Mouse (Mus musculus): Measurements from ENCODE around the gene Tacc3. TPM values are rescaled to one million over a fixed set of nuclear protein-coding genes. Genes with fewer than 3 reads are reported as not detected.
A peak's percentile ranks its signal among the peaks of the same experiment; 100 is the strongest.

Gene Tacc3
- polyA plus RNA-seq, 1 experiment: 33.1 TPM

DNA sequence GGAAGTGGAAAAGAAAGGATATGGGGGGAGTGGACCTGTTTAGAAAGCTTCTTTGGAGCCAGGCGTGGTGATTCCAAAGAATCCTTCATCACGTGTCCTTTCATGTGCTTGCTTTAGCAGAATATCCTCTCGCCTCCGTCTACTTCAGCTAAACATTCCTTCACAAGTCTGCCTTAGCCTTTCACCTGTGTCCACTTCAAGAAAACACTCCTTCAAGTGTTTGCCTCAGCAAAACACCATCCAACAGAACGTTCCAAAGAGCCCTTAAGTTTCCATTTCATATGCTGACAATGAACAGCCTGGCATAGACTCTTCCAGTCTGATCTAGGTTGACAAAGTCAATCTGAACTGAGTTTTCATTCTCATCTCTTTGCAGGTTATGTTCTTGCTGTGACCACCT, 20.3 kb downstream of the Tacc3 start:
- H3K9me3 ChIP-seq: 0 out of 2 replicates have a peak, but pooled peaks cover 5% of the 10 kb centered on the region
- H3K4me1 ChIP-seq: peaks cover 82% of the 10 kb centered on the region
- no peak for TF ChIP-seq GATA1 (IDR thresholded peaks at IDR 0.05; ENCODE audit: borderline replicate concordance, low read length)
- TF ChIP-seq FLI1 (IDR thresholded peaks at IDR 0.05; ENCODE audit: low read length): no peak
- no peak overlapping the region for H3K4me3 ChIP-seq (replicated peaks)
- H3K27me3 ChIP-seq (replicated peaks): no peaks in the 10 kb centered on the region
- peaks cover 14% of the 10 kb centered on the region for H3K36me3 ChIP-seq (replicated peaks; ENCODE audit: low read length)

GRCm38 (mm10) chr5:33681044-33681443, 23.1 kb downstream of the Tacc3 start:
- Histone ChIP-seq H3K4me3 (replicated peaks) (peak overlapping the region; percentile 79), H3K36me3 (replicated peaks; ENCODE audit: low read length) (no peaks in the 10 kb centered on the region), H3K4me1 (peaks cover 83% of the 10 kb centered on the region), H3K27me3 (replicated peaks) (peaks cover 22% of the 10 kb centered on the region), H3K9me3 (0 out of 2 replicates have a peak, but pooled peaks cover 5% of the 10 kb centered on the region)
- TF ChIP-seq FLI1 (IDR thresholded peaks at IDR 0.05; ENCODE audit: low read length) (no peak), GATA1 (IDR thresholded peaks at IDR 0.05; ENCODE audit: borderline replicate concordance, low read length) (no peak)

DNA sequence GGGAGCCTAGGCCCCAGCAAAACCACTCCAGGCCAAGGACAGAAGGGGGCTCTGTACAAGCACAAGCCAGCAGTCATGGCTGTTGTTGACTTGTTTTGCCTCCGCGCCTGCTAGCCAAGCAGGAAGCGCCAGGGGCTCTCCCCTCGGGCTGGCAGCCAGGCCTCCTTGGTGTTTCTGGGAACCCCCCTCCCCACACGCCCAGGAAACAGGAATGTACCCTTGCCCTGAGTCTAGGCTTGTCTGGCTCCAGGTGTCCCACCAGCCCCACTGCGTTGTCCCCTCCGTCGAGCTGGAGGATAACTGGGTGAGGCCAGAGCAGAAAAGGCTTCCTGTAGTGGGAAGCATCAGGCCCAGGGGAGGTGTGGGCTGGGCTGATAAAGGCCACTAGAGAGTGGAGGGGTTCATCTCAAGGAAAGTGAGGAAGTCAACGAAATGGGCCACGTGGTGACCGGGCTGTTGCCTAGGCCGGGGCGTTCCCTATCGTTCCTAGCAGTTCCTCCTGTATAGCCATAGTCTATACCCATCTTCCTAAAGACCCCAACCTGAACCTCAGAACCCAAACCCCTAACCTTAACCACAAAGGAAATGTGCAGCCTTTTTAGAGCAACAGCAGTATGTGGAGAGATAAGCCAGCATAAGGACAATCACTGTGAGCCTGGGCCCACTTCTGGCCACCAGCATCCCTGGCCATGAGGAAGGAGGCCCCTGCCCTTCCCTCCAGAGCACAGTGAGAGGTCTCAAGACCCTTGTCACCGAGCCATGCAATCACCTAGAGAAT, 23.9 kb downstream of the Tacc3 start:
- peaks cover 85% of the 10 kb centered on the region for H3K4me1 ChIP-seq
- 0 out of 3 replicates have a peak, but pooled peaks have one; percentile 50 for TF ChIP-seq GATA1 (IDR thresholded peaks at IDR 0.05; ENCODE audit: borderline replicate concordance, low read length)
- no peak; the same call in 1 of the 2 replicates for TF ChIP-seq FLI1 (IDR thresholded peaks at IDR 0.05; ENCODE audit: low read length)
- H3K4me3 ChIP-seq (replicated peaks): peak overlapping the region; percentile 79
- no peaks in the 10 kb centered on the region for H3K36me3 ChIP-seq (replicated peaks; ENCODE audit: low read length)
- H3K9me3 ChIP-seq: 0 out of 2 replicates have a peak, but pooled peaks cover 5% of the 10 kb centered on the region
- peaks cover 30% of the 10 kb centered on the region for H3K27me3 ChIP-seq (replicated peaks)

GRCm38 (mm10) chr5:33682963-33683362, 25.0 kb downstream of the Tacc3 start:
- H3K9me3 ChIP-seq: 0 out of 2 replicates have a peak, but pooled peaks cover 5% of the 10 kb centered on the region
- H3K27me3 ChIP-seq (replicated peaks): peaks cover 42% of the 10 kb centered on the region
- H3K4me1 ChIP-seq: peaks cover 95% of the 10 kb centered on the region
- H3K36me3 ChIP-seq (replicated peaks; ENCODE audit: low read length): no peaks in the 10 kb centered on the region
- H3K4me3 ChIP-seq (replicated peaks): no peak overlapping the region
- TF ChIP-seq FLI1 (IDR thresholded peaks at IDR 0.05; ENCODE audit: low read length): no peak
- TF ChIP-seq GATA1 (IDR thresholded peaks at IDR 0.05; ENCODE audit: borderline replicate concordance, low read length): no peak

DNA sequence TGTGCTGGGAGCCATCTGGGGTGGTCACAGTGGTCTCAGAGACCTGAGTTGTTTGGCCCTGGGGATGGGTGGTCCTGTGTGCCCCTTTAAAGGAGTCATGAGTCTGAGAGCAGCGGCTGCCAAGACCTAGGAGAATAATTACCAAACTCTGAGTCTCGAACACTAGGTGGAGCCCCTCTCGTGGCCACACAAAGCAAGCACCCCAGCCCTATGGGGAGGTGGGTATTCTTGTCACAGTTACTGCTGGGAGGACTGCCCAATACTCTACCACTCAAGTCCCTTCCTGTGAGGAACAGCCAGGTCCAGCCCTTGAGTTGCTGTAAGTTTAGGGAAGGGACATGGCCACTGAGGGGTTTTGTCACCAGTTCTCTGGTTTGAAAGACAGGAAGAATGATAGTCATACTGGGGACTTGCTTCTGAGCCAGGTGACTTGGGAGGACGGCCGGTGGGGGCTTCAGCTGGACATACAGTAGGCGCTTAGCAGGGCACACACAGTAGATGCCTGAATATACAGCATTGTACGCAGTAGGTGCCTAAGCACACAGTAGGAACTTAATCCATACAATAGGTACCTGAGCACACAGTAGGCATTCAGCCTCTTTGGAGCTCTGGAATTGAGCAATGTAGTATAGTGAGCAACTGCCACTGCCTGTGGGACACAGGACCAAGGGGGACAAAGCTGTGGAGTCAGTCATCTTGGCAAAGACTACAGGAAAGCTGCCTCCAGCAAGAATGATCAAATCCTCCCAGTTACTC, 26.1 kb downstream of the Tacc3 start:
- Histone ChIP-seq H3K4me1 (peaks cover 96% of the 10 kb centered on the region), H3K9me3 (0 out of 2 replicates have a peak, but pooled peaks cover 5% of the 10 kb centered on the region), H3K4me3 (replicated peaks) (no peak overlapping the region), H3K36me3 (replicated peaks; ENCODE audit: low read length) (no peaks in the 10 kb centered on the region), H3K27me3 (replicated peaks) (peaks cover 53% of the 10 kb centered on the region)
- TF ChIP-seq GATA1 (IDR thresholded peaks at IDR 0.05; ENCODE audit: borderline replicate concordance, low read length) (no peak), FLI1 (IDR thresholded peaks at IDR 0.05; ENCODE audit: low read length) (no peak)

GRCm38 (mm10) chr5:33684932-33685331, 27.0 kb downstream of the Tacc3 start:
- H3K9me3 ChIP-seq: 0 out of 2 replicates have a peak, but pooled peaks cover 5% of the 10 kb centered on the region
- TF ChIP-seq FLI1 (IDR thresholded peaks at IDR 0.05; ENCODE audit: low read length) (no peak), GATA1 (IDR thresholded peaks at IDR 0.05; ENCODE audit: borderline replicate concordance, low read length) (no peak)
- H3K36me3 ChIP-seq (replicated peaks; ENCODE audit: low read length): no peaks in the 10 kb centered on the region
- peaks cover 61% of the 10 kb centered on the region for H3K27me3 ChIP-seq (replicated peaks)
- H3K4me3 ChIP-seq (replicated peaks): no peak overlapping the region
- peaks cover 91% of the 10 kb centered on the region for H3K4me1 ChIP-seq

DNA sequence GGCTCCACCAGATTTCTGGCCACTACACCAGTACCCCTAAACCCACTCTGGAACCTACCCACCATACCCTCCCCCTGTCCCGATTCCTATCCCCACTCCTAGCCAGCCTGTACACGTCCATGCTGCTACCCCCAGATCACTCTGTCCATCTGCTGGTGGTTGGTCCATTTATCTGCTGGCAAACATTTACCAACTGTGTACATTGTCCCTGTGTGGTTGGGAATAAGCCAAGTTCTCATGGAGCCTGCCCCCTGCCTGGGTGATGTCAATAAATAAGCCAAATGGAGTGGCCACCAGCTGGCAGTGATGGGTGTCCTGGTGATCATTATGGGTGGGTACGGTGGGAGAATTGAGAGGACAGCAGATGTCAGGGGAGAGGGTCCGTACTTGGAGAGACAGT, 29.2 kb downstream of the Tacc3 start:
- Histone ChIP-seq H3K27me3 (replicated peaks) (peaks cover 80% of the 10 kb centered on the region), H3K9me3 (0 out of 2 replicates have a peak, but pooled peaks cover 5% of the 10 kb centered on the region), H3K36me3 (replicated peaks; ENCODE audit: low read length) (no peaks in the 10 kb centered on the region), H3K4me3 (replicated peaks) (no peak overlapping the region), H3K4me1 (peaks cover 76% of the 10 kb centered on the region)
- no peak for TF ChIP-seq FLI1 (IDR thresholded peaks at IDR 0.05; ENCODE audit: low read length)
- TF ChIP-seq GATA1 (IDR thresholded peaks at IDR 0.05; ENCODE audit: borderline replicate concordance, low read length): no peak

- H3K36me3 ChIP-seq (replicated peaks; ENCODE audit: low read length): no peaks in the 10 kb centered on the region
- H3K4me1 ChIP-seq: peaks cover 70% of the 10 kb centered on the region
- H3K27me3 ChIP-seq (replicated peaks): peaks cover 93% of the 10 kb centered on the region
- TF ChIP-seq FLI1 (IDR thresholded peaks at IDR 0.05; ENCODE audit: low read length): no peak
- TF ChIP-seq GATA1 (IDR thresholded peaks at IDR 0.05; ENCODE audit: borderline replicate concordance, low read length): no peak
- no peaks in the 10 kb centered on the region for H3K9me3 ChIP-seq
- H3K4me3 ChIP-seq (replicated peaks): no peak overlapping the region
Observed at GRCm38 (mm10) chr5:33688278-33689220, 30.6 kb downstream of the Tacc3 start.

Measured in megakaryocyte, embryonic 14.5 days (primary cell).